Mouse (Mus musculus) kidney, adult 2 months (tissue): Measurements from ENCODE around the gene Cd52. TPM values are rescaled to one million over a fixed set of nuclear protein-coding genes. Genes with fewer than 3 reads are reported as not detected.

Experiments used
- DNase-seq: peaks from one replicate; pipeline ENCODE4 v3.0.0; 2021
- H3K27ac ChIP-seq: fragments of 200-500 bp; 2 replicates; pipeline ENCODE4 v1.5.1; 2012; ENCODE audit warnings: low read depth, low read length, control low read depth, inconsistent platforms; ENCODE audit not compliant: insufficient read depth
- H3K27me3 ChIP-seq: fragments of 200-500 bp; replicated peaks from 2 replicates; pipeline ENCODE4 v1.6.1; 2012; ENCODE audit warnings: mild to moderate bottlenecking, moderate library complexity, low read length, inconsistent platforms; ENCODE audit not compliant: control insufficient read depth, insufficient read depth
- H3K36me3 ChIP-seq: fragments of 200-500 bp; 2 replicates; pipeline ENCODE4 v1.6.1; 2012; ENCODE audit warnings: mild to moderate bottlenecking, moderate library complexity, low read length, inconsistent platforms; ENCODE audit not compliant: control insufficient read depth, insufficient read depth
- H3K4me1 ChIP-seq: fragments of 200-500 bp; 2 replicates; pipeline ENCODE4 v1.6.1; 2011; ENCODE audit warnings: low read length; ENCODE audit not compliant: control insufficient read depth, insufficient read depth
- H3K4me3 ChIP-seq: fragments of 200-500 bp; 2 replicates; pipeline ENCODE4 v1.5.1; 2011; ENCODE audit warnings: mild to moderate bottlenecking, low read depth, low read length, control low read depth; ENCODE audit not compliant: insufficient read depth
- CTCF ChIP-seq: fragments of 200-500 bp; conservative IDR thresholded peaks from 2 replicates; pipeline ENCODE4 v1.5.1; 2011; ENCODE audit warnings: low read depth, mild to moderate bottlenecking, control low read depth, low read length, moderate library complexity, mixed read lengths; ENCODE audit not compliant: insufficient read depth, insufficient read length
- POLR2A ChIP-seq: fragments of 200-500 bp; IDR thresholded peaks from one replicate; pipeline ENCODE4 v1.6.1; 2011; ENCODE audit warnings: low read depth, low read length, control low read depth
- WGBS: fragments of 180-500 bp; shearing (Covaris S2); methylation state at CpG from one replicate; pipeline ENCODE4 v1.1.7; 2018; 5-methylcytosine and 5-hydroxymethylcytosine counted together
- polyA plus RNA-seq: library from polyadenylated mRNA; depleted of rRNA; stranded (reverse); fragments of >200 nt; gene quantifications from 2 replicates; pipeline ENCODE4 v1.2.3, GENCODE M21; 2012

The Cd52 gene
- polyA plus RNA-seq, 1 experiment, result 65.1 TPM

GRCm38 (mm10) chr4:134090521-134091224 lies 4.2 kb downstream of the Cd52 start:
- 82% methylated on average over 16 of the region's 16 CpGs for WGBS
- TF ChIP-seq POLR2A, result no peak
- no peak for TF ChIP-seq CTCF
- Histone ChIP-seq H3K36me3 (no peaks in the 10 kb centered on the region), H3K4me3 (no peak overlapping the region), H3K27me3 (no peaks in the 10 kb centered on the region), H3K27ac (no peak overlapping the region), H3K4me1 (no peaks in the 10 kb centered on the region)
- DNase-seq, result no peak

- WGBS, result 70% methylated on average over 9 of the region's 9 CpGs
- H3K27me3 ChIP-seq, result no peaks in the 10 kb centered on the region
- DNase-seq, result peak; percentile 32
- H3K36me3 ChIP-seq, result no peaks in the 10 kb centered on the region
- no peak overlapping the region for H3K4me3 ChIP-seq
- no peaks in the 10 kb centered on the region for H3K4me1 ChIP-seq
- TF ChIP-seq POLR2A (no peak), CTCF (no peak; the same call in 1 of the 2 replicates)
- H3K27ac ChIP-seq, result no peak overlapping the region
Measured at GRCm38 (mm10) chr4:134089029-134089428, 5.9 kb downstream of the Cd52 start.

GRCm38 (mm10) chr4:134087412-134087811 lies 7.5 kb downstream of the Cd52 start:
- Histone ChIP-seq H3K4me1 (no peaks in the 10 kb centered on the region), H3K27me3 (no peaks in the 10 kb centered on the region), H3K36me3 (no peaks in the 10 kb centered on the region), H3K4me3 (no peak overlapping the region), H3K27ac (no peak overlapping the region)
- WGBS, result 19% methylated on average over 7 of the region's 7 CpGs
- TF ChIP-seq POLR2A (no peak), CTCF (peak; percentile 84)
- DNase-seq, result peak; percentile 60

GRCm38 (mm10) chr4:134084999-134085398 lies 9.9 kb downstream of the Cd52 start:
- 92% methylated on average over 4 of the region's 4 CpGs for WGBS
- Histone ChIP-seq H3K27me3 (no peaks in the 10 kb centered on the region), H3K36me3 (no peaks in the 10 kb centered on the region), H3K4me1 (no peaks in the 10 kb centered on the region), H3K27ac (no peak overlapping the region), H3K4me3 (no peak overlapping the region)
- TF ChIP-seq CTCF (no peak), POLR2A (no peak)
- DNase-seq, result no peak

GRCm38 (mm10) chr4:134082460-134082859 lies 12.4 kb downstream of the Cd52 start:
- Histone ChIP-seq H3K4me1 (no peaks in the 10 kb centered on the region; the same call in 1 of the 2 replicates), H3K36me3 (no peaks in the 10 kb centered on the region), H3K27ac (no peak overlapping the region), H3K27me3 (no peaks in the 10 kb centered on the region), H3K4me3 (peak overlapping the region; percentile 58; the same call in 1 of the 2 replicates)
- DNase-seq, result no peak
- TF ChIP-seq POLR2A (no peak), CTCF (no peak)
- WGBS, result 11% methylated on average over 7 of the region's 7 CpGs

- Histone ChIP-seq H3K27me3 (no peaks in the 10 kb centered on the region), H3K4me1 (no peaks in the 10 kb centered on the region; the same call in 1 of the 2 replicates), H3K4me3 (peak overlapping the region; percentile 58), H3K36me3 (no peaks in the 10 kb centered on the region), H3K27ac (no peak overlapping the region)
- TF ChIP-seq POLR2A, result no peak
- TF ChIP-seq CTCF, result no peak
- peak; percentile 92 for DNase-seq
- under 1% methylated on average over 41 of the region's 41 CpGs for WGBS
Measured at GRCm38 (mm10) chr4:134081730-134082386, 13.0 kb downstream of the Cd52 start.

GRCm38 (mm10) chr4:134080674-134081073 lies 14.2 kb downstream of the Cd52 start:
- WGBS, result 88% methylated on average over 4 of the region's 4 CpGs
- H3K27ac ChIP-seq, result no peak overlapping the region
- no peak overlapping the region for H3K4me3 ChIP-seq
- DNase-seq, result no peak
- no peaks in the 10 kb centered on the region for H3K27me3 ChIP-seq
- no peaks in the 10 kb centered on the region for H3K36me3 ChIP-seq
- no peaks in the 10 kb centered on the region; the same call in 1 of the 2 replicates for H3K4me1 ChIP-seq
- TF ChIP-seq CTCF, result no peak
- TF ChIP-seq POLR2A, result no peak
